Mouse (Mus musculus) ZHBTc4 (cell line): Measurements from ENCODE around the gene Mbnl1.
"Not testable (repeated sequence)": the region's sequence is repeated elsewhere in the genome, so short reads cannot be mapped to it uniquely, and the experiment has no call there.

Experiments
- DNase-seq: peaks from one replicate; pipeline ENCODE4 v3.0.0-alpha.2; 2011; ENCODE audit warnings: low read depth, low spot score

Gene Mbnl1

DNA sequence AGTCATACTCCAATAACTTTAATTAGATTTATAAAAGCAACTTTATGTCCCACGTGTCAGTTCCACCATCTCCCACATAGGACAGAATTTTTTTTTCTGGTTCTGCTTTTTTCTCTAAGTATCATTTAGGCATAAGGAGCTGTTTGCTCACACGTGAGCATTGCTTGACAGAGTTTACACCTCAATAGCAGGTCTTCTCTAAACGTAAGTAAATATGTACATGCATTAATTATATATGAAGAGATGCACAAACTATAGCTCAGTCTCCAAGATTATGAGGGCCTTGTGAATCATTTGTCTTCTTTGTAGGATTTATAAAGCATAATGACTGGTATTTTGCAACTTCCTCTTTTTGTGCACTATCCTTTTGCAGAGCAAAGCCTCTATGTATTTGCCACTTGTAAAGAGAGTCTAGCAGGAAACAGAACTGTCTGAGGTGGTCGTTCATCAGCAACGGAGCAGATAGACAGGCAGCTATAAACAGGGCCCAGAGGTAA, at the start of gene Mbnl1:
Gene Mbnl1 (plus strand): TSS at position 150 of the 497 bp plus-strand sequence.
- no peak for DNase-seq

DNA sequence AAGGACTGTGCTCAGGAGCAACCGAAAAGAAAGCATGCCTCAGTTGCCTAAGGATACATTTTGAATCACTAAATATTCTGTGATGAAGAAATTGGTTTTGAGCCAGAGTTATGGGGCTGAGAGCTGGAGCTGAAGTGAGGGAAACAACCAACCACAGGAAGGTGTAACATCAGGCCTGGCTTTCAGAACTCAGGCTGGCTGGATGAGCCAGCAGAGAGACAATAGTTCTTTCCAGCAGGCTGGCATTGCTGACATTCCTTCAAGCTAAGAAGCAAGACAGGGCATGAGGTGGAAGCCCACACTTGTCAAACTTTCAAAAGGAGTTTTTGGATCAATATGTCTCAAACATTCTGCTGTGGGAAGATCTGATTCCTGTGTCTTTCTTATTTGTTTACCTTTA, 48.5 kb upstream of the Mbnl1 start:
- DNase-seq = peak; percentile 3

DNA sequence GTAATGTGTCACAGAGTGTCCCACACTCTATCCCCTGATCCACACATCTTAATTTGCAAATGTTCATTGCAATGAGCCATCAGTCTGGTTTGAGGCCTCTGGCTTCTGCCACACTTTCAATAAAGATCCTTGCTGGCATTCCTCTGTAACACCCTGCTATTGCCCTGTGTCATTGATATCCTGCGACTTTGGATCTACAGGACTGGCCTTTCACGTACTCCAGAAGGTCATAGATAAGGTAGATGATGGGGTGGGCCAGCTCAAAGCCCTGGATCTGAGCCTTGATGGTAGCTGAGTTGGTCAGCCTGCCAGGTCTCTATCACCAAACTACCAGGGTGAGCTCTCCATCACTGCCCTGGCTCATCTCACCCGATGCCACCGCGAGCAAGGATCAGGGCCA, 43.6 kb upstream of the Mbnl1 start:
- DNase-seq = no peak

DNA sequence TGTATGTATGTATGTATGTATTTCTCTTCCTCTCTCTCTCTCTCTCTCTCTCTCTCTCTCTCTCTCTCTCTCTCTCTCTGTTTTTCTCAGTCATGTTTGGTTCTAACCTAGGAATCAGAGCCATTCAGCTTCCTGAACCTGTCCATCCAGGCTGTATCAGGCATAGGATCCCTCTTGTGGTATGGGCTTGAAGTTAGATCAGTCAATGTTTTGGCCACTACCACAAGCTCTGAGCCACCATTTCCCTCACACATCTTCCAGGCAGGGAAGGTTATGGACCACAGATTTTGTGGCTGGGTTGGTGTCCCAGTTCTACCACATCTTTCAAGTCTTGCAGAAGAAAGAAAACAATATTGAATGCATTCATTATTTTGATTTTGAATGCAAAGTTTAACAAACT, 35.4 kb upstream of the Mbnl1 start:
- peak; percentile 34 for DNase-seq

DNA sequence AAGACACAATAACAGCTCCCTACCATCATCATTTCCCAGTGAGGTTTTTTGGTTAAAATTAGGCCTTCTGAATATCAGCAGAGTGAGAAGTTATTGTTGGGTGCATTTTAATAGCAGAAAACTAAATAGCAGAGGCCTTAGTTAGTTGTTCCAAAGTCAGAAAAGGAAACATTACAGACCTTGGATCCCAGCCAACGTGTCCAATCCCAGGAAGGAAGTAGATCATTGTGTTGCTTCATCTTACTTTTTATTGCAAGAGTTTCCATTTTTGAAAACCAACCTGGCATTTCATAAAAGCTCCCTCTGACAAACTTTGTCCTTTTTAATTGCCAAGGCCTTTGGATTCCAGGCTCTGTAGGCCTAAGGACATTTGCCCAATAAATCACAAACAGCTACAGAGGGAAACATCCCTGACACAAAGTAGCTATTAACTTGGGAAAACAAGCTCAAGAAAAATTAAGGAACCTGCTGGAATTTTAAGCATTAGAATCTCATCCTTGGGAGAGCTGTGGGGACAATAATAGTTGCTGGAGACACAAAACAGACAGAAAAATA, 34.9 kb upstream of the Mbnl1 start:
- DNase-seq = no peak

- DNase-seq = no peak
Observed at GRCm38 (mm10) chr3:60438715-60439114, 33.9 kb upstream of the Mbnl1 start.

- no peak for DNase-seq
Observed at GRCm38 (mm10) chr3:60461828-60462521, 10.7 kb upstream of the Mbnl1 start.

DNA sequence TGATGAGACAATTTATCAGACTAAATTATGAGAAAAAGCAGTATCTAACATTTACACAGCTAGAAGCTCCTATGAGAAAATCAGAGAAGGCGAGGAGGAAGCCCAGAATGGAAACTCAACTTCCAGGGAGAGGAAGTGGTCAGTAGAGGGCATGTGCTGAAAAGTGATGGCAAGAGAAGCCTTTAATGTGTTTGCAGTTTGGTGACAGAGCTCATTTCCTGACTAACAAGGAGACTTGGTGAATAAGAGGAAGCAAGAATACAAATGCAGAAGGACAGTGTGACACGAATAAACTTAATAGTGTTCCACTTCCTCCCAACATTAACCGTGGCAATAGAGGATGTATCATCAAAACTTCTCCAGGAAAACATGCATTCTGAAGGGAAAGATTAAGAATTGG, 4.0 kb upstream of the Mbnl1 start:
- not testable (repeated sequence) for DNase-seq

DNA sequence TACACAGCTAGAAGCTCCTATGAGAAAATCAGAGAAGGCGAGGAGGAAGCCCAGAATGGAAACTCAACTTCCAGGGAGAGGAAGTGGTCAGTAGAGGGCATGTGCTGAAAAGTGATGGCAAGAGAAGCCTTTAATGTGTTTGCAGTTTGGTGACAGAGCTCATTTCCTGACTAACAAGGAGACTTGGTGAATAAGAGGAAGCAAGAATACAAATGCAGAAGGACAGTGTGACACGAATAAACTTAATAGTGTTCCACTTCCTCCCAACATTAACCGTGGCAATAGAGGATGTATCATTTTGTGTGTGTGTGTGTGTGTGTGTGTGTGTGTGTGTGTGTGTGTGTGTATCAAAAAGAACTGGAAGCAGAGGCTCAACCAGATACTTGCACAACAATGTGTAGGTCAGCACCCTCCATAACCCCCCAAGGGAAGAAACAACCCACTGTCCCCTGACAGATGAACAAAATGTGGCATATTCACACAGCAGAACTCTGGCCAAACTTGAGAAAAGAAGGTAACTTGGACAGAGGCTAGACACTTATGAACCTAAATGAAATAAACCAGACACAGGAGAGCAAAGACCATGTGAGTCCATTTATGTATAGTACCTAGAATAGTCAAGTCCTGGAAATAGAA, 3.3 kb upstream of the Mbnl1 start:
- not testable (repeated sequence) for DNase-seq

DNA sequence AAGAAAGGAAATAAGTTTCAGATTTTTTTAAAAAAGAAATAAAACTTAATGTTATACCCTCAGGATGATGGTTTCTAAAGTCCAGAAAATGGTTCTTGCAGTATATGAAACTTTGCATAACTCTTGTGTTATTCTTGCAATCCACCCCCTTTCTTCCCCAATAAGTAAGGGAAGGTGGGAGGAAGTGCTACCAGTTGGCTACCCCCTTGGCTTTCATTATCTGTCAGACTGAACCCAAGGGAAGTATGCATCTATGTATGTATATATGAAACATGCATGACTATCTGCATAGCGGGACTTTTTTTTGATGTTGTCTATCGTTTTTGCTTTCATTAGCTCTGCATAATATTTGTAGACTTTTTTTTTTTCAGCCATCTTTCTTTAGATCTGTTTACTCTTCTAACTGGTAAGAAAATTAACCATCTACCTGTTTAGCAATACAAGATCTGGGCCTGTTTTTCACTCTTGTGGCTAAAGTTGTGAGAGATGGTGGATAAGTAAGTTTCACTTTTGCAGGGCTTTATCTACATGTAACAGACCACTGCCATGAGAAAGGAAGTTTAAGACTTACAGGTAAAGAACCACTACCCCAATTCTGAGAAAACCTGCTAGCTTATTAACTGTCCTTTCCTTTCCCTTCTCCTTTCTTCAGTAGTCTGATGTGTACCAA, 484 bp upstream of the Mbnl1 start:
- DNase-seq = no peak

- no peak for DNase-seq
Observed at GRCm38 (mm10) chr3:60473861-60474653, 1.4 kb downstream of the Mbnl1 start.

DNA sequence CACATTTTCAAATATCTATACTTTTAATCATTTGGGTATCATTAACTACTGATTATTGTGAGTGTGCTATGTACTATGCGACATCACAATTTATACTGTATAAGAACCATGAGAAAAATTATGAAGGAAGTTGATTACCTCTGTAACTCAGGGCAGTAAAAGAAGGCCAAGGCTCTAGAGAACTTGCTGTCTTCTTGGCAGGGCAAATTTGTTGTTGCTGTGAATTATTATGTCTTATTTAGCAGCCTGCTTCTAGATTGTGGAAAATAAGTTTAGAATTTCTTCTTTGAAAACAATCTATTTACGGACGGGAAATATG, 2.0 kb downstream of the Mbnl1 start:
- DNase-seq = no peak

- DNase-seq = no peak
Observed at GRCm38 (mm10) chr3:60475055-60475454, 2.4 kb downstream of the Mbnl1 start.

DNA sequence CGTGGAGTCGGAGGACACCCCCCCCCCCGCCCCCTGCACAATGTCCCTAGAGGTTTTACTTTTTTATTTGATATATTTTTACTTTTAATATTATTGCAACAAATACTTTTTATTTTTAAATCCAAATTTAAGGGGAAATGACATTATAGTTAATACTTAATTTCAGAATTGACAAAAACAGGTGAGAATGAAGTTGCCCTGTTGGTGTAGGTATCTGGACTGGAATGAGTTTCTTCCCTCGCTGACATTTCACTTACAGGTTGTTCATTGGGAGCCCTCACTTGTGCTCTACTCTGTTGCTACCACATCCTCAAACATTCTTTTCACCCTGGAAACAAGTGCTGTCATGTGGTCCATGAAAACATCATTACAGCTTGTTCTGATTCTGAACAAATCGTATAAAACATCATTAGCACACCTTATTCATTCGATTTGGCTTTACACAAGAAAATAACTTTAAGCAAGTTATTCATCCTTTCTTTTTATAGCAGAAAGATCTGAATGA, 4.2 kb downstream of the Mbnl1 start:
- DNase-seq = no peak

- no peak for DNase-seq
Observed at GRCm38 (mm10) chr3:60478433-60478832, 5.8 kb downstream of the Mbnl1 start.

- DNase-seq = no peak
Observed at GRCm38 (mm10) chr3:60480716-60481115, 8.1 kb downstream of the Mbnl1 start.

- no peak for DNase-seq
Observed at GRCm38 (mm10) chr3:60481740-60482399, 9.2 kb downstream of the Mbnl1 start.

DNA sequence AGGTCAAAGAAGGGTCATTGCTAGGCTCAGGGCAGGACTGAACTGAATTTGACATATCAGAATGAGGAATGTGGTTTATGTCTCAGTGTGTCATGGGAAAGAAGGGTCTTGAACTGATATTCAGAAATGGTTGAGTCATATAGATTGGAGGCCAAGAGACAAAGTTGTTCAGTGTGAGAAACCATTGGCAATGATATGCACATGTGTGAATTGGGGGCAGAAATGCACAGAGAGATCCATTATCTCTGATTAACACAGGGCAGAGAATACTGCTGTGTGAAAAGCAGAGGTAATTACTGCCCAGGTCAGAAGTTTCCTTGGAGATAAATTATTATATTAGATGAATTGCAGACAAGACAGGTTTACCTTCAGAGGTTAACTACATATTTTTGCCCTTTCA, 10.7 kb downstream of the Mbnl1 start:
- no peak for DNase-seq

DNA sequence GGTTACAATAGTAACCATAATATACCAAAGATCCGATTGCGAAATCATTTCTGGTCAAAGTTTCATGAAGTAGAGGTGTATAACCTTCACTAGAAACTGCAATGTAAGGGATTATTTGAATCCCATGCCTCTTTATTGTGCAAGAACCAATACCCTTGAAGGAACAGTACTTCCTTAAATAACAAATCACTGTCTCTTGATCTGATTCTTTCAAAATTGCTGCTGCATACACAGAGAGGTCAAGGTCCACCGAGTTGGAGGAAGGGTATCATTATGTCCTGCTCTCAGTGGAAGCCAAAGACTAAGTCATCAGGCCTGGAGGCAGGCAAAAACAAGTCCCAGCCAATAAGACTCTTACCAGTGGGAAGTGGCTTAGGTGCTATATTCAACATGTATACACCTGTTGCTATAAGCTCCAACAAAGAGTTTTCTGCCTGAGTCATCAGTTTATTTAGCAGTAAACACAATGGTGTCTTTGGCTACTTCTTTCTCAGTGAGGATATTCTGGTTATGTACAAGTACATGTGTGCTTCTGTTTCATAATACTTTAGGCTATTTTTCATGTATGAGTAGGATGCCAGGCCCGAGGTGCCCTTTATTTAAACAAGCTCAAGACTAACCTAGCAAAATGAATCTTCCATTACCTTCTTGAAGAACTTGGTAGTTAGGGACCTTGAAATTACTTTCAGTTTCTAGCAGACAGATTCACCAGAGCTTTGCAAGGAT, 13.5 kb downstream of the Mbnl1 start:
- DNase-seq = no peak

GRCm38 (mm10) chr3:60486713-60487170, 14.1 kb downstream of the Mbnl1 start:
- DNase-seq = no peak
